Comparison of ENCODE assay signal across 12 mouse cellular contexts in genomic region chrX:163734145-163734544, GRCm38 (mm10).
"Had no signal": no experiment of that assay in that cellular context is flagged by ENCODE, and none has a peak within 500 bp of the region (broad histone marks: within the 10 kb centered on the region; RNA-seq: fewer than 3 reads in every experiment).

No protein-coding gene starts in this region.

- DNase-seq: retina, postnatal 1 day; right cerebral cortex, adult 18-20 months; right cerebral cortex, postnatal 14 days; right cerebral cortex, postnatal 25 days; right cerebral cortex, postnatal 4 days; spleen, adult 18-20 months; thymus, adult 18-20 months; thymus, adult 2 months; thymus, postnatal 14 days; thymus, postnatal 25 days; thymus, postnatal 36 days; thymus, postnatal 4 days had no signal
